Mouse (Mus musculus): ENCODE measurements around the gene Arhgef25.

Arhgef25 gene

GRCm38 (mm10) chr10:127187371-127188078 is 2.4 kb downstream of the Arhgef25 start:
- DNase-seq (ENCODE audit: low read depth, low spot score): no peak

- DNase-seq (ENCODE audit: low read depth, low spot score): no peak
Observed at GRCm38 (mm10) chr10:127186451-127186850, 3.4 kb downstream of the Arhgef25 start.

GRCm38 (mm10) chr10:127185506-127185905 is 4.4 kb downstream of the Arhgef25 start:
- no peak for DNase-seq (ENCODE audit: low read depth, low spot score)

GRCm38 (mm10) chr10:127185101-127185500 is 4.8 kb downstream of the Arhgef25 start:
- DNase-seq (ENCODE audit: low read depth, low spot score): no peak

GRCm38 (mm10) chr10:127183759-127184158 is 6.1 kb downstream of the Arhgef25 start:
- no peak for DNase-seq (ENCODE audit: low read depth, low spot score)

GRCm38 (mm10) chr10:127182624-127183023 is 7.3 kb downstream of the Arhgef25 start:
- DNase-seq (ENCODE audit: low read depth, low spot score): no peak

GRCm38 (mm10) chr10:127181566-127181965 is 8.3 kb downstream of the Arhgef25 start:
- DNase-seq (ENCODE audit: low read depth, low spot score): no peak

GRCm38 (mm10) chr10:127180695-127181047 is 9.2 kb downstream of the Arhgef25 start:
- DNase-seq (ENCODE audit: low read depth, low spot score): no peak

- DNase-seq (ENCODE audit: low read depth, low spot score): no peak
Observed at GRCm38 (mm10) chr10:127179871-127180694, 9.8 kb downstream of the Arhgef25 start, which contains the start of gene Slc26a10. Gene Slc26a10, minus strand, starts transcription at chr10:127180645.

GRCm38 (mm10) chr10:127178286-127179027 is 11.4 kb downstream of the Arhgef25 start:
- DNase-seq (ENCODE audit: low read depth, low spot score): no peak

GRCm38 (mm10) chr10:127177719-127178118 is 12.2 kb downstream of the Arhgef25 start:
- DNase-seq (ENCODE audit: low read depth, low spot score): peak; percentile 90

GRCm38 (mm10) chr10:127177235-127177634 is 12.6 kb downstream of the Arhgef25 start:
- no peak for DNase-seq (ENCODE audit: low read depth, low spot score)

GRCm38 (mm10) chr10:127176756-127177155 is 13.1 kb downstream of the Arhgef25 start:
- DNase-seq (ENCODE audit: low read depth, low spot score): no peak

GRCm38 (mm10) chr10:127176228-127176627 is 13.7 kb downstream of the Arhgef25 start:
- DNase-seq (ENCODE audit: low read depth, low spot score): no peak

GRCm38 (mm10) chr10:127174170-127174569 is 15.7 kb downstream of the Arhgef25 start:
- no peak for DNase-seq (ENCODE audit: low read depth, low spot score)

GRCm38 (mm10) chr10:127173148-127174065 is 16.5 kb downstream of the Arhgef25 start:
- DNase-seq (ENCODE audit: low read depth, low spot score): no peak

- no peak for DNase-seq (ENCODE audit: low read depth, low spot score)
Observed at GRCm38 (mm10) chr10:127171631-127172200, 18.2 kb downstream of the Arhgef25 start.

GRCm38 (mm10) chr10:127170837-127171272 is 19.0 kb downstream of the Arhgef25 start:
- DNase-seq (ENCODE audit: low read depth, low spot score): peak; percentile 80

GRCm38 (mm10) chr10:127170002-127170401 is 19.9 kb downstream of the Arhgef25 start:
- peak; percentile 48 for DNase-seq (ENCODE audit: low read depth, low spot score)

GRCm38 (mm10) chr10:127167614-127168192 is 22.2 kb downstream of the Arhgef25 start:
- DNase-seq (ENCODE audit: low read depth, low spot score): no peak

Measured in mesoderm, embryonic 11.5 days (tissue).